Mouse (Mus musculus): ENCODE measurements around the gene Gss. TPM values are rescaled to one million over a fixed set of nuclear protein-coding genes. Genes with fewer than 3 reads are reported as not detected.

The Gss gene
- 10 to 100 TPM; 13.5 to 16.4 TPM for total RNA-seq (2021)

DNA sequence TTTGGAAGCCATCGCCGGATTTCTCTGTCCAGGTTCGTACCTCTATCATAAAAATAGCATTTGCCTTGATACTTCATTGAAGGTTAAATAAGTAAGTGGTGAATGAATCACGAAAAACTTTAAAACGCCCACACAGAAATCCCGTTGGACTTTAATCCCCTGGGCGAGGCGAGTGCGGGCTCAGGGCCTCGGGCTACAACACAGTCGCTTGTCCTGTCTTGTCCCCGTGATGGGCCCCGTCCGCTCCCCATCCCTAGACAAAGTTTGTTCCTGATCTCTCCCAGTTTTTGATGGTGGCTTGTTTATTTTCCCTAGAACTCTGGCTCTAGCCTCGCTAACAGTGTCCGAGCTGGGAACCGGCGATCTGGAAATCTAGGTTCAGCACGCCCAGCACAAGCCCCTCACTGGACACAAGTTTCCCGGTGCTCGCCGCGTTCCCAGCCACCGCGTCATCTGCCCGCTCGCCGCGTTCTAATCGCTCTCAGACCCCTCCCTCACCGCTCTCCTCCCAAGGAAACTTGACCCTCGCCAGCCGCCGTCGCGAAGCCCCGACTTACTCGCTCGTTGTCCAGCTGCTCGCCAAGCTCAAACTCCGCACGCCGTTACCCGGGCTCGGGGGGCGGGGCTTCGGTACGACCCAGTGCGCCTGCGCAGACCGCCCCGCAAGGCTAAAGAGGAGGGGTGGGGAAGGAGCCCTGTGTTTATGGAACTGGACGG lies at the start of gene Gss:
TSS of gene Gss (minus strand) at position 674 of the 717 bp plus-strand sequence.
- DNase-seq (ENCODE audit: extremely low spot score in 1 of 2, low spot score in 2 of 2) = peak; percentile 96 to 99
- intact Hi-C loops (cut with DNase I) = no loop called here

DNA sequence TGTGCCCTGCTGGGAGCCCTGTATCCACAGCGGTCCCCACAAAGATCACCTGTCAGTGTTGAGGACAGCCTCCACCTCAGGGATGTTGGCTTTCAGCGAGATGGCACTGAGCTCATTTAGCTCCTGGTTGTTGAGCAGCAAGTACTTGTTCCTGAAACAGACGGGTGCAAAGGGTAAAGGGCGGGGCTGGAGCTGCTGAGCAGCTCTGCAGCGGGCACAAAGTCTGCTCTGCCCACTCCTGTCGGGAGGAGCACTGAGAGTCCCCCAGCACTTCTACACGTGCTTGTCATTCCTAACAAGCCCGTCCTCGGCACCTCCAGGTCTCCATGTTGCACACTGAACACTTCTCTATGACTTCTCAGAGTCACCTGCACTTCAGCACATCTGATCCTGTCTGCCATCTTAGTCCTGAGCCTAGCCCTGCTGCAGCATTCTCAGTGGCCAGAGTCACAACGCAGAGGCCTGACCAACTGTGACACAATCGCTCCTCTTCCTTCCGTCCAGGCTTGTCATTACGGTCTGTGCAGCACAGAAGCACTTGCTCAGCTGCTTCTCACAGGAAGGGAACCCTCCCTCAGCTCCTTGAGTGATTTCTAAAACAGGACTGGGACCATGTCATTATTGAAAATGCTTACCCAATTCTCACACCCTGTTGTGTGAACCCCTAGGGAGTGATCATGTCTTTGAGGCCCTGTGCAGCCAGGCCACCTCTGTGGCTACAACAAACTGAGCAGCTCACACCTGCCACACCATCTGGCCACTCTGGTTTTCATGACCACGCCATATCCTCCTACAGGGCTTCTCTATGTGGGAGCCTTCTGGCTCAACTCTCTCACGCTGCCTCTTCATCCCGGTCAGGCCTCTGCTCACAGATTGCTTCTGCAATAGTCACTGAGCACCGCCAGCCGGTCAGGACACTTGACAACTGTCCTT lies 49.2 kb upstream of the Gss start:
- intact Hi-C loops (cut with DNase I) = no loop called here
- no peak for DNase-seq (ENCODE audit: extremely low spot score in 1 of 2, low spot score in 2 of 2)

DNA sequence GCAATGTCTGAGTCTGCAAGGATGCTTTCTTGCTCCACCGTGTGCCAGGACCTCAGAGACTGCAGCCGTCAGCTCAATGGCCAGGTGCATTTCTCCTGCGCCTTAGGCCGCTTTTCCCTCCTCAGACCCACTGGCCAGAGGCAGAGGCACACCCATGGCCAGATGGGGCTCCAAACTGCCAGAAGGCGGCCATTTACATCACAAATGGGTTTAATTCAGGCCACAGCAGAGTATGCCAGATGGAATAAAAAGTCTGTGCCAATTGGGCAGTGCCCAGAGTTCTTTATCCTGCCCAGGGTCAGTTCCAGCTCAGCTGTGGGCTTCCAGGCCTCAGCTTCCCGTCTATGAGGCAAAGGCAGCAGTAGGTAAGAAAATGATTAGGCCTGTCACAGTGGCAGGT lies 48.0 kb upstream of the Gss start:
- peak in 1 of 2 experiments; percentile 51 for DNase-seq (ENCODE audit: extremely low spot score in 1 of 2, low spot score in 2 of 2)
- intact Hi-C loops (cut with DNase I) = no loop called here

- intact Hi-C loops (cut with DNase I) = no loop called here
These were observed 44.8 kb upstream of the Gss start for GRCm38 (mm10) chr2:155637411-155637810.

DNA sequence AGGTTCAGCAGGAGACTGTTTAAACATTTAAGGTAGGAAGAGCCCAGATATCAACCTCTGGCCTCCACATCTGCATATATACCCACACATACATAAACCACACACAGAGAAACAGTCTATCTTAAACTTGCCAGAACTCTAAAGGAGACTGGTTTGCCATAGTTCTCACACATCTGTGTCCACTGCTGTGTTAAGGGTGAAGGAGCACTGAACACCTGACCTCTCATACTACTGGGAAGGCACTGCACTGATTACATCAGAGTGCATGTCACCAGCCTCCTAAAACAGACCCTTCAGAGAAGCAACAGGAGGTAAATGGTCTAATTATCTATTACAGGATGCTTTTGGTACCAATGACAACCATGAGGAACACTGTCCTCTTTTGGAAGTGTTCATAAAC lies 44.3 kb upstream of the Gss start:
- intact Hi-C loops (cut with DNase I) = no loop called here
- no peak for DNase-seq (ENCODE audit: extremely low spot score in 1 of 2, low spot score in 2 of 2)

More at GRCm38 (mm10) chr2:155637411-155637810, 44.8 kb upstream of the Gss start:
- no peak for DNase-seq (ENCODE audit: extremely low spot score in 1 of 2, low spot score in 2 of 2)

GRCm38 (mm10) chr2:155635961-155636360 lies 43.4 kb upstream of the Gss start:
- DNase-seq (ENCODE audit: extremely low spot score in 1 of 2, low spot score in 2 of 2) = no peak
- intact Hi-C loops (cut with DNase I) = no loop called here

- intact Hi-C loops (cut with DNase I) = no loop called here
- DNase-seq (ENCODE audit: extremely low spot score in 1 of 2, low spot score in 2 of 2) = no peak
These were observed 42.0 kb upstream of the Gss start for GRCm38 (mm10) chr2:155634562-155634961.

GRCm38 (mm10) chr2:155633731-155634130 lies 41.1 kb upstream of the Gss start:
- intact Hi-C loops (cut with DNase I) = no loop called here
- DNase-seq (ENCODE audit: extremely low spot score in 1 of 2, low spot score in 2 of 2) = no peak

DNA sequence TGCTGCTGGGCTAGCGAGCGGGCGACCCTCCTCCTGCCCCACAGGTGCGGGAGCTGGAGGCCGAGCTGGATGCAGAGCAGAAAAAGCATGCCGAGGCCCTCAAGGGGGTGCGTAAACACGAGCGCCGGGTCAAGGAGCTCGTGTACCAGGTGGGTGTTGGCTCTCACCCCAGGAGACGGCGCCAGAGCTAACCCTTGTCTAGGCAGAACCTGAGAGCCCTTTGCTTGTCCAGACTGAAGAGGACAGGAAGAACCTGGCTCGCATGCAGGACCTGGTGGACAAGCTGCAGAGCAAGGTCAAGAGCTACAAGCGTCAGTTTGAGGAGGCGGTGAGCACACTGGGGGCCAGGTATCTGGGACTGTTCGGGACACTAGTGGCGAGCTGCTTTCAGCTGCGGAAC lies 40.5 kb upstream of the Gss start:
- intact Hi-C loops (cut with DNase I) = no loop called here
- peak in 1 of 2 experiments; percentile 48 for DNase-seq (ENCODE audit: extremely low spot score in 1 of 2, low spot score in 2 of 2)

- no peak for DNase-seq (ENCODE audit: extremely low spot score in 1 of 2, low spot score in 2 of 2)
- intact Hi-C loops (cut with DNase I) = no loop called here
These were observed 39.7 kb upstream of the Gss start for GRCm38 (mm10) chr2:155632138-155632936.

DNA sequence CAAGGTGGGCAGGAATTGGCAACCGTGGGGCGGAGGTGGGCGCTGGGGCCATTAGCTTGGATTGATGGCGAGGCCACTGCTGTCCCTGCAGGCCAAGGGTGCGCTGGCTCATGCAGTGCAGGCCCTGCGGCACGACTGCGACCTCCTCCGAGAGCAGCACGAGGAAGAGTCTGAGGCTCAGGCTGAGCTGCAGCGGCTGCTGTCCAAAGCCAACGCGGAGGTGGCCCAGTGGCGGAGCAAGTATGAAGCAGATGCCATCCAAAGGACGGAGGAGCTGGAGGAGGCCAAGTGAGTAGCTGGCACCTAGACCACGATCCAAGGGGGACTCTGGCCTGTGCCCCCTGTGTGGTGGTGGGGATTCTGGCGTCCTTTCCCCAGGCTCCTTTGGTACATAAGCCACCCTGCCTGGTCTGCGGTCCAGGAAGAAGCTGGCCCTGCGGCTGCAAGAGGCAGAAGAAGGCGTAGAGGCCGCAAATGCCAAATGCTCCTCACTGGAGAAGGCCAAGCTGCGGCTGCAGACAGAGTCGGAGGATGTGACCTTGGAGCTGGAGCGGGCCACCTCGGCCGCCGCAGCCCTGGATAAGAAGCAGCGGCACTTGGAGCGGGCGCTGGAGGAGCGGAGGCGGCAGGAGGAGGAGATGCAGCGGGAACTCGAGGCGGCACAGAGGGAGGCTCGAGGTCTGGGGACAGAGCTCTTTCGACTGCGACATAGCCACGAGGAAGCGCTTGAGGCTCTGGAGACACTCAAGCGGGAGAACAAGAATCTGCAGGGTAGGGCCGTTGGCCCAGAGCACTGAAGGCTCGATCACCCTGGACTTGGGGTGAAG lies 38.2 kb upstream of the Gss start:
- DNase-seq (ENCODE audit: extremely low spot score in 1 of 2, low spot score in 2 of 2) = peak in 1 of 2 experiments; percentile 57
- intact Hi-C loops (cut with DNase I) = no loop called here

- DNase-seq (ENCODE audit: extremely low spot score in 1 of 2, low spot score in 2 of 2) = peak in 1 of 2 experiments; percentile 48
- intact Hi-C loops (cut with DNase I) = no loop called here
These were observed 37.5 kb upstream of the Gss start for GRCm38 (mm10) chr2:155630153-155630552.

DNA sequence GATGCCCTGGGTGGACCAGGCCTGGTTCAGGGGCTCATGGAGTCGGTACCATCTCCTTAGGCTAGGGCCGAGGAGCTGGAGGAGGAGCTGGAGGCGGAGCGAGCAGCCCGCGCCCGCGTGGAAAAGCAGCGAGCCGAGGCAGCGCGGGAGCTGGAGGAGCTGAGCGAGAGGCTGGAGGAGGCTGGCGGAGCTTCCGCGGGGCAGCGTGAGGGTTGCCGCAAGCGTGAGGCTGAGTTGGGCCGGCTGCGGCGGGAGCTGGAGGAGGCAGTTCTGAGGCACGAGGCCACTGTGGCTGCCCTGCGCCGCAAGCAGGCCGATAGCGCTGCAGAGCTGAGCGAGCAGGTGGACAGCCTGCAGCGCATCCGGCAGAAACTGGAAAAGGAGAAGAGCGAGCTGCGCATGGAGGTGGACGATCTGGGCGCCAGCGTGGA lies 36.6 kb upstream of the Gss start:
- intact Hi-C loops (cut with DNase I) = no loop called here
- DNase-seq (ENCODE audit: extremely low spot score in 1 of 2, low spot score in 2 of 2) = peak in 1 of 2 experiments; percentile 82

- peak in 1 of 2 experiments; percentile 48 for DNase-seq (ENCODE audit: extremely low spot score in 1 of 2, low spot score in 2 of 2)
These were observed 35.9 kb upstream of the Gss start for GRCm38 (mm10) chr2:155628519-155628918.

DNA sequence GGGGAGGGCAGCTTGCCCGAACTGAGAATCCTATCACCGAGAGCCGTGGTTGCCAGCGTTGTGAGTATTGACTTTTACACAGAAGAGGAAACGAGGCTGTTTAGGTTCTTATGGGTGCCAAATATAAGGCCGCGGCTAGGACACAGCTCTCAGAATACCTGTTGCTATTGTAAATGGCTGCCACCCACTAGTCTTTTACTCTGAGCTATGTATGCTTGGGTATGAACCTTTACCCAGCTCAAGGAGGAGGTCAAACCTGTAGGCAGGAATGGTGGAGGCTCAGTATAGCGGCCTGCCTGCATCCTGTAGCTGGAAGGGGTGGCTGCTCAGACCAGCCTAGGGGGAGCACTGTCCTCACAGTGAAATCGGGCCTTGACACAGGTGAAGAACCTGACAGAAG lies 35.5 kb upstream of the Gss start:
- DNase-seq (ENCODE audit: extremely low spot score in 1 of 2, low spot score in 2 of 2) = no peak
- intact Hi-C loops (cut with DNase I) = no loop called here

More at GRCm38 (mm10) chr2:155628519-155628918, 35.9 kb upstream of the Gss start:
- intact Hi-C loops (cut with DNase I) = no loop called here

- DNase-seq (ENCODE audit: extremely low spot score in 1 of 2, low spot score in 2 of 2) = peak; percentile 63 to 79
- intact Hi-C loops (cut with DNase I) = loop anchor here (2.0 kb wide), 1 partner anchor 110 kb away; the partner anchor contains the start of gene Acss2
These were observed 34.6 kb upstream of the Gss start for GRCm38 (mm10) chr2:155627030-155627738.

DNA sequence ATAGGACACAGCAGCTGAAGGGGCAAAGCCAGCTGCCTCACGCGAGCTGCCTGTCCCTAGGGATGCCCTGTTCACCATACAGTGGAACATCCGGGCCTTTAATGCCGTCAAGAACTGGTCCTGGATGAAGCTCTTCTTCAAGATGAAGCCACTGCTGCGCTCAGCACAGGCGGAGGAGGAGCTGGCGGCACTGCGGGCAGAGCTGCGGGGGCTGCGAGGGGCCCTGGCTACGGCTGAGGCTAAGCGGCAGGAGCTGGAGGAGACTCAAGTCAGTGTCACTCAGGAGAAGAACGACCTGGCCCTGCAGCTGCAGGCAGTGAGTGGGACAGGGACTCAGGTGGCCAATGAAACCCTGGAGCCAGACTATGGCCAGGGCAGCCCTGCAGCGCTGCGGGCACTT lies 33.7 kb upstream of the Gss start:
- DNase-seq (ENCODE audit: extremely low spot score in 1 of 2, low spot score in 2 of 2) = no peak
- intact Hi-C loops (cut with DNase I) = loop anchor here (2.0 kb wide), 1 partner anchor 109 kb away; the partner anchor contains the start of gene Acss2

Data from left cerebral cortex, postnatal 10 days (tissue).